Mouse (Mus musculus): ENCODE data around the gene Nkx2-3.

DNA sequence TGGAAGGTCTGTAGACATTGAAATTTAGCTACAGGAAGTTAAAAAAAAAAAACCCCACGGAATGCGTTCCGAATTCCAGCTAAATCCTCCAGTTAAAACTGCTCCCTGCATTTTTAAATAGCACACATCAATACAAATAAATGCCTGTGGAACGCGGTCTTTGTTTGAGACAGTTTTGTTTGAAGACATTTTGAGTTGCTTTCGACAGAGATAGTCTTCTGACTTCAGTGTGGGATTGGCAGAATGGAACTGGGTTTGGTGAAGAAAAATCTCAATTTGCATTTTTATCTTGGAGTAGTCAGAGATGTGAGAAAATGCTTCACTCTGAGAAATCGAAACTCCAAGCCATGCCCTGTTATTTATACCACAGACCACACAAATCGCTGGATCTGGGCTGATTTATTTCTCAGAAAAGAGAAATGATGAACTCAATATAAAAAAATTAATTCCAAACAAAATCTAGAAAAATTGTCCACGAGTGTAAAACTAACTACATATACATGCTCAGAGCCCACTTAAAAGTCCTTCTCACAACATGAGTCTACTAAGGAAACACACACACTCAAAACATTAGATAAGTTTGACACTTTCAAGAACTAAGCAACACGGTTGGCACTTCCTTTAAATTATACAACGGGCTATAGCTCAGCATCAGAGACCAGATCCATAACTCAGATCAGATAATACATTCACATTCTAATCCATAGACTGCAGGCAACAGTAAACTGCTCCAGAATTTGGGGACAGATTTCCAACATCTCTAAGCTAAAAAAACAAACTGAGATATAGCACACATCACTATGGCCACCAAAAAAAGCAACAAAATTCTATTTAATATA is 4.1 kb upstream of the Nkx2-3 start:
- TF ChIP-seq TAL1 (IDR thresholded peaks at IDR 0.05; ENCODE audit: low read length) = no peak
- TF ChIP-seq GATA1 (IDR thresholded peaks at IDR 0.05; ENCODE audit: low read length) = no peak

Data from erythroblast, embryonic 14.5 days (primary cell).